Mouse (Mus musculus) myocyte (in vitro differentiated cells): ENCODE results near the gene Sh3bp1. TPM values are rescaled to one million over a fixed set of nuclear protein-coding genes. Genes with fewer than 3 reads are reported as not detected.

Experiments used
- H3K27me3 ChIP-seq: one replicate; pipeline ENCODE4 v1.6.1; 2011; ENCODE audit not compliant: control insufficient read depth, insufficient read depth, insufficient read length
- H3K36me3 ChIP-seq: one replicate; pipeline ENCODE4 v1.6.1; 2011; ENCODE audit not compliant: control insufficient read depth, insufficient read depth
- H3K4me2 ChIP-seq: one replicate; pipeline ENCODE4 v1.6.1; 2011; ENCODE audit warnings: low read depth, control low read depth
- H3K4me3 ChIP-seq: one replicate; pipeline ENCODE4 v1.5.1; 2011; ENCODE audit warnings: mild to moderate bottlenecking, control low read depth, moderate library complexity
- H3K79me2 ChIP-seq: one replicate; pipeline ENCODE4 v1.6.1; 2011; ENCODE audit not compliant: control insufficient read depth, insufficient read depth
- H3ac ChIP-seq: one replicate; pipeline ENCODE4 v1.6.1; 2011; ENCODE audit not compliant: control insufficient read depth, insufficient read length
- CEBPB ChIP-seq: IDR thresholded peaks from 2 replicates; pipeline ENCODE4 v1.6.1; 2011; ENCODE audit warnings: mild to moderate bottlenecking, moderate library complexity; ENCODE audit not compliant: poor library complexity, insufficient read depth, severe bottlenecking
- E2F4 ChIP-seq: IDR thresholded peaks from one replicate; pipeline ENCODE4 v1.6.1; 2011; ENCODE audit warnings: mild to moderate bottlenecking, control low read depth, moderate library complexity; ENCODE audit not compliant: insufficient read depth
- MAX ChIP-seq: IDR thresholded peaks from one replicate; pipeline ENCODE4 v1.6.1; 2011; ENCODE audit warnings: low read depth, mild to moderate bottlenecking, control low read depth
- MYOD1 ChIP-seq, 3 experiments: IDR thresholded peaks; one replicate each; pipeline ENCODE4 v1.6.1; 2011; ENCODE audit warnings: control low read depth in 2 of 3, low read depth in 2 of 3, mild to moderate bottlenecking in 2 of 3, moderate library complexity in 1 of 3; ENCODE audit not compliant: insufficient read length in 2 of 3, control insufficient read depth in 1 of 3
- MYOG ChIP-seq, 3 experiments: IDR thresholded peaks; one replicate each; pipeline ENCODE4 v1.6.1; 2011; ENCODE audit warnings: control low read depth in 2 of 3, low read depth in 2 of 3, mild to moderate bottlenecking in 2 of 3; ENCODE audit not compliant: insufficient read length in 2 of 3, control insufficient read depth in 1 of 3, insufficient read depth in 1 of 3
- POLR2A ChIP-seq: IDR thresholded peaks from one replicate; pipeline ENCODE4 v1.6.1; 2011; ENCODE audit warnings: low read depth, mild to moderate bottlenecking, control low read depth, moderate library complexity; ENCODE audit not compliant: insufficient read length
- POLR2AphosphoS2 ChIP-seq: IDR thresholded peaks from one replicate; pipeline ENCODE4 v1.6.1; 2011; ENCODE audit warnings: low read depth, control low read depth; ENCODE audit not compliant: insufficient read length
- REST ChIP-seq: IDR thresholded peaks from one replicate; pipeline ENCODE4 v1.6.1; 2011; ENCODE audit warnings: mild to moderate bottlenecking, control low read depth, moderate library complexity; ENCODE audit not compliant: insufficient read depth, insufficient read length
- SRF ChIP-seq: IDR thresholded peaks from one replicate; pipeline ENCODE4 v1.6.1; 2011; ENCODE audit warnings: low read depth; ENCODE audit not compliant: control insufficient read depth, insufficient read length
- TCF12 ChIP-seq: IDR thresholded peaks from one replicate; pipeline ENCODE4 v1.6.1; 2011; ENCODE audit warnings: mild to moderate bottlenecking, control low read depth; ENCODE audit not compliant: poor library complexity, insufficient read depth, severe bottlenecking
- TCF3 ChIP-seq: IDR thresholded peaks from one replicate; pipeline ENCODE4 v1.6.1; 2011; ENCODE audit warnings: low read depth, control low read depth; ENCODE audit not compliant: insufficient read length
- USF1 ChIP-seq: IDR thresholded peaks from one replicate; pipeline ENCODE4 v1.6.1; 2011; ENCODE audit warnings: low read depth, mild to moderate bottlenecking, control low read depth, moderate library complexity
- polyA plus RNA-seq: library from polyadenylated mRNA; unstranded; fragments of >200 nt; fragmentation: generic; extraction: Trizol; gene quantifications from one replicate; pipeline ENCODE4 v1.2.1, GENCODE M21; 2012; ENCODE audit warnings: missing spikeins

Sh3bp1 gene
- polyA plus RNA-seq, 1 experiment, result 11.1 TPM

DNA sequence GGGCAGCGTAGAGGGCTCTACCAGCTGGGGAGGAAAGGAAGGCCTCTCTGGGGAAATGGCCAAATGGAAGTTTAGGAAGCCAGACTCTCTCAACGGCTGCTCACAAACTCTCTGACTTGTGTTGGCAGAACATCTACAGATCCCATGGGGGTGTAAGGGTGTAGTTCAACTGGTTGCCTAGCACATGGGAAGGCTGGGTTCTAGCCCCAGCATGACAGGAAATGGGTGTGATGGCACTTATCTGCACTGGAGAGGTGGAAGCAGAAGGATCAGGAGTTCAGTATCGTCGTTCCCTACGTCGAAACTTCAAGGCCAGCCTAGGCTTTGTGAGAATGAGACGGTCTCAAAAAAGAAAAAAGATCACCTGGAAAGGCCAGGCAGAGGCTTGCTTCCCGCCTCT is 9.4 kb downstream of the Sh3bp1 start:
- Histone ChIP-seq H3K36me3 (peaks cover 13% of the 10 kb centered on the region), H3K79me2 (no peaks in the 10 kb centered on the region), H3K27me3 (no peaks in the 10 kb centered on the region), H3K4me2 (no peak overlapping the region), H3ac (no peak overlapping the region), H3K4me3 (no peak overlapping the region)
- TF ChIP-seq MAX (no peak), POLR2AphosphoS2 (no peak), E2F4 (no peak), CEBPB (no peak), MYOG (IDR thresholded peaks at IDR 0.05; ENCODE audit: control insufficient read depth in 1 of 3, insufficient read depth in 1 of 3, insufficient read length in 2 of 3, low read depth in 2 of 3) (no peak), REST (no peak), SRF (no peak), MYOD1 (IDR thresholded peaks at IDR 0.05; ENCODE audit: control insufficient read depth in 1 of 3, insufficient read length in 2 of 3, low read depth in 2 of 3) (no peak), TCF12 (no peak), TCF3 (no peak), POLR2A (no peak), USF1 (no peak)

DNA sequence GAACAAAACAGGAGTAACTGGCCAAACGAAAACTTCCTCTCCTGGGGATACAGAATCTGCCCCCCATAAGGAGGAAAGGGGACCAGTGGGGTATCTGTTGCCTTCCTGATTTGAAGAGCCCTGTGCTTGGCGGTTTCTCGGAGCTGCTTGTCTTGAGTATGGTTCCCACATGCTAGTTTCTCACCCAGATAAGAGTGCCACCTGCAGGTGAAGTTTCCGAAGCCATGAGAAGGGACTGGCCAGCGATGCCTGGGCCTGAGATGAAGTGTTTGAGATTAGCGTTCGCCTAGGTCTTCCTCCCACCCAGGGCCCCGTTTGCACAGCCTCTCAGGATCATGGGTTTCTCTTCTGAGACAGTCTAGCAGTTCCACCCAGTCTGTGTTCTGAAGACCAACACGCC is 12.5 kb downstream of the Sh3bp1 start:
- Histone ChIP-seq H3ac (no peak overlapping the region), H3K36me3 (no peaks in the 10 kb centered on the region), H3K79me2 (peaks cover 14% of the 10 kb centered on the region), H3K4me2 (no peak overlapping the region), H3K4me3 (no peak overlapping the region), H3K27me3 (no peaks in the 10 kb centered on the region)
- TF ChIP-seq MAX (no peak), MYOD1 (IDR thresholded peaks at IDR 0.05; ENCODE audit: control insufficient read depth in 1 of 3, insufficient read length in 2 of 3, low read depth in 2 of 3) (no peak), USF1 (no peak), POLR2AphosphoS2 (no peak), MYOG (IDR thresholded peaks at IDR 0.05; ENCODE audit: control insufficient read depth in 1 of 3, insufficient read depth in 1 of 3, insufficient read length in 2 of 3, low read depth in 2 of 3) (no peak), TCF12 (no peak), E2F4 (no peak), CEBPB (no peak), TCF3 (no peak), SRF (no peak), POLR2A (no peak), REST (no peak)

DNA sequence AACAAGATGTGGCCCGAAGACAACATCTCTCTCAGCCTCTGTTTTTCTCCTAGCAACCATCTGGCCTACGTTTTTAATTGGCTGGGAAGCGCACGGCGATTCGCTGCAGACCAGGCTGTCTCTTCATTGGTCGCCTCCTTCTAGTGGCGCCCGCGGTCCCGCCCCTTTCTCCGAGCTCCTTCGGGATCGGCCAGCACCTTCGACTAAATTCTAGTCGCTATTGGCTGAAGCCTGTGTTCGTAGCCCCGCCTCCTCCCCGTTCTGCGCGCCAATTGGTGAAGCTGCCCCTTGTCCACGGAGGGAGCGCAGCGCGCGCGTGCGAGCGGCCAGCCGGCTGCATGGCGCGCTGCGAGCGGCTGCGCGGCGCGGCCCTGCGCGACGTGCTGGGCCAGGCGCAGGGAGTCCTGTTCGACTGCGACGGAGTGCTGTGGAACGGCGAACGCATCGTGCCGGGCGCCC is 14.1 kb downstream of the Sh3bp1 start, which contains the start of gene Pdxp:
Gene Pdxp, plus strand, starts transcription at position 288 of the 459 bp plus-strand sequence.
- Histone ChIP-seq H3K79me2 (peaks cover 14% of the 10 kb centered on the region), H3K36me3 (no peaks in the 10 kb centered on the region), H3K27me3 (no peaks in the 10 kb centered on the region), H3ac (peak within 1 kb of the TSS; percentile 43), H3K4me3 (peak within 1 kb of the TSS; percentile 22), H3K4me2 (peak within 1 kb of the TSS; percentile 89)
- TF ChIP-seq MAX (peak; percentile 41), MYOD1 (IDR thresholded peaks at IDR 0.05; ENCODE audit: control insufficient read depth in 1 of 3, insufficient read length in 2 of 3, low read depth in 2 of 3) (peak in 1 of 3 experiments; percentile 53), REST (no peak), POLR2A (peak; percentile 99), E2F4 (peak; percentile 74), MYOG (IDR thresholded peaks at IDR 0.05; ENCODE audit: control insufficient read depth in 1 of 3, insufficient read depth in 1 of 3, insufficient read length in 2 of 3, low read depth in 2 of 3) (peak in 2 of 3 experiments; percentile 21 to 63), SRF (no peak), POLR2AphosphoS2 (peak; percentile 98), TCF12 (no peak), TCF3 (no peak)

DNA sequence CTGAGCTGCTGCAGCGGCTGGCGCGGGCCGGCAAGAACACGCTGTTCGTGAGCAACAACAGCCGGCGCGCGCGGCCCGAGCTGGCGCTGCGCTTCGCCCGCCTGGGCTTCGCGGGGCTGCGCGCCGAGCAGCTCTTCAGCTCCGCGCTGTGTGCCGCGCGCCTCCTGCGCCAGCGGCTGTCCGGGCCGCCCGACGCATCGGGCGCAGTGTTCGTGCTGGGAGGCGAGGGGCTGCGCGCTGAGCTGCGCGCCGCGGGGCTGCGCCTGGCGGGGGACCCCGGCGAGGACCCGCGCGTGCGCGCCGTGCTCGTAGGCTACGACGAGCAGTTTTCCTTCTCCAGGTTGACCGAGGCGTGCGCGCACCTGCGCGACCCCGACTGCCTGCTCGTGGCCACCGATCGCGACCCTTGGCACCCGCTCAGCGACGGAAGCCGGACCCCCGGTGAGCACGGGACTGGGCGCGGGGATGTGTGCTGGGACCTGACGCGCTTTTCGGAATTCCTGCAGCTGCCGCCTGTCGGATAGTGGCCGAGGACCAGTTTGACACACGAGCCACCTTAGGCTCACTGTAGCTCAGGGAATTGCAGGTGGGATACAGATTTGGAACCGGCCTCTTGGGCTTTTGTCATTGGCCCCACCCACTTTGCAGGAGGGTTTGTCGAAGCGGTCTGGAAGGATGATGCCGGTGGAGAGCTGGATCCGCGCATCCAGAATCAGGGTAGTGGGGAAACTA is 14.7 kb downstream of the Sh3bp1 start:
- Histone ChIP-seq H3K27me3 (no peaks in the 10 kb centered on the region), H3ac (peak overlapping the region; percentile 43), H3K4me2 (peak overlapping the region; percentile 89), H3K4me3 (peak overlapping the region; percentile 22), H3K79me2 (peaks cover 14% of the 10 kb centered on the region), H3K36me3 (no peaks in the 10 kb centered on the region)
- TF ChIP-seq E2F4, result no peak
- TF ChIP-seq TCF3, result peak; percentile 3
- TF ChIP-seq MYOG (IDR thresholded peaks at IDR 0.05; ENCODE audit: control insufficient read depth in 1 of 3, insufficient read depth in 1 of 3, insufficient read length in 2 of 3, low read depth in 2 of 3), result peak in 1 of 3 experiments; percentile 1
- peak in 2 of 3 experiments; percentile 1 to 2 for TF ChIP-seq MYOD1 (IDR thresholded peaks at IDR 0.05; ENCODE audit: control insufficient read depth in 1 of 3, insufficient read length in 2 of 3, low read depth in 2 of 3)
